Mouse (Mus musculus) bone marrow, adult 2 months (tissue): ENCODE measurements around the gene Ms4a13.

Experiments
- CTCF ChIP-seq: fragments of 200-500 bp; IDR thresholded peaks from 2 replicates; pipeline ENCODE4 v1.5.1; 2011; ENCODE audit warnings: low read length, control low read depth; ENCODE audit not compliant: control insufficient read depth, insufficient read depth
- POLR2A ChIP-seq: fragments of 200-500 bp; IDR thresholded peaks from 2 replicates; pipeline ENCODE4 v1.6.1; 2011; ENCODE audit warnings: low read depth, mild to moderate bottlenecking, control low read depth, low read length, borderline replicate concordance; ENCODE audit not compliant: control insufficient read depth

GRCm38 (mm10) chr19:11134852-11135251, 61.7 kb downstream of the Ms4a13 start:
- TF ChIP-seq CTCF = no peak
- TF ChIP-seq POLR2A = no peak
